Mouse (Mus musculus) neural tube, embryonic 12.5 days (tissue): ENCODE results near the gene Abcb6. TPM values are rescaled to one million over a fixed set of nuclear protein-coding genes. Genes with fewer than 3 reads are reported as not detected.

Source experiments
- ATAC-seq: fragments of 200-750 bp; cut with Nextera tagmentation; 2 replicates; pipeline ENCODE4 v1.8.0; 2017; ENCODE audit warnings: low read depth, mild to moderate bottlenecking, moderate TSS enrichment, moderate library complexity; ENCODE audit not compliant: low FRiP score
- H3K27ac ChIP-seq: fragments of 300-500 bp; sonication (generic); 2 replicates; pipeline ENCODE4 v1.5.1; 2016
- H3K27me3 ChIP-seq: fragments of 300-500 bp; sonication (generic); replicated peaks from 2 replicates; pipeline ENCODE4 v1.6.1; 2016; ENCODE audit warnings: mild to moderate bottlenecking
- H3K36me3 ChIP-seq: fragments of 300-500 bp; sonication (generic); 2 replicates; pipeline ENCODE4 v1.6.1; 2016; ENCODE audit warnings: mild to moderate bottlenecking
- H3K4me1 ChIP-seq: fragments of 300-500 bp; sonication (generic); 2 replicates; pipeline ENCODE4 v1.6.1; 2016
- H3K4me2 ChIP-seq: fragments of 300-500 bp; sonication (generic); replicated peaks from 2 replicates; pipeline ENCODE4 v1.6.1; 2016; ENCODE audit warnings: mild to moderate bottlenecking
- H3K4me3 ChIP-seq: fragments of 300-500 bp; sonication (generic); 2 replicates; pipeline ENCODE4 v1.5.1; 2016
- H3K9ac ChIP-seq: fragments of 300-500 bp; sonication (generic); 2 replicates; pipeline ENCODE4 v1.6.1; 2016; ENCODE audit warnings: mild to moderate bottlenecking
- H3K9me3 ChIP-seq: fragments of 300-500 bp; sonication (generic); 2 replicates; pipeline ENCODE4 v1.6.1; 2016; ENCODE audit warnings: mild to moderate bottlenecking
- WGBS: fragments of 180-500 bp; shearing (Covaris S2); methylation state at CpG from one replicate; pipeline ENCODE4 v1.1.7; 2016; 5-methylcytosine and 5-hydroxymethylcytosine counted together
- polyA plus RNA-seq: library from polyadenylated mRNA; unstranded; fragments of >200 nt; fragmentation: Nextera tagmentation; extraction: Ambion mirVana; gene quantifications from 2 replicates; pipeline ENCODE4 v1.2.1, GENCODE M21; 2016

Gene Abcb6
- polyA plus RNA-seq, result 37.8 and 39.1 TPM in 2 replicates

- peak within 1 kb of the TSS; percentile 100 for H3K4me2 ChIP-seq
- no peak within 1 kb of the TSS for H3K27ac ChIP-seq
- no peaks in the 10 kb centered on the region for H3K27me3 ChIP-seq
- ATAC-seq, result peak; percentile 94
- H3K4me1 ChIP-seq, result peaks cover 17% of the 10 kb centered on the region
- H3K9ac ChIP-seq, result peak within 1 kb of the TSS; percentile 72
- no peaks in the 10 kb centered on the region for H3K9me3 ChIP-seq
- peak within 1 kb of the TSS; percentile 61 for H3K4me3 ChIP-seq
- 0% methylated on average over 31 of the region's 31 CpGs for WGBS
- peaks cover 68% of the 10 kb centered on the region for H3K36me3 ChIP-seq
These were observed at the start of gene Abcb6 for GRCm38 (mm10) chr1:75180105-75180590. Abcb6 (minus strand) TSS chr1:75180392.

DNA sequence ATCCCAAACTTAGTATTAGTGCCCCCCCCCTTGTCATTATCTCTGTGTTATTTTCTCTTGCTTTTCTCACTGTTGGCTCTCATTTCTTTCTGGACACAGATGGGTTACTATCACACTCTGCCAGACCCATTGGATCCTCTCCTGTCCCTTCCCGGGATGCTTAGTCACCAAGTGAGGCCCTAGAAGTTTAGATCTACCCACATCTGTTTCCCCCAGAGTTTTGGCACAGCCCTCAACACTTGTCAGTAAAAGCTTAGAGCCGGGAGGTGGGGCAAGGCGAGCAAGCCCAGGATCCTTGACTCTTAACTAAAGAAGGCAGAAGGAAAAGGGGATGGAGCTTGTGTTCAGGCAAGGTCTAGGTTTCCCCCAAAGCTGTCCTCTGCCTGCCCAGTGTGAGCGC is 49.0 kb upstream of the Abcb6 start:
- Histone ChIP-seq H3K9me3 (no peaks in the 10 kb centered on the region), H3K4me1 (no peaks in the 10 kb centered on the region), H3K27me3 (no peaks in the 10 kb centered on the region), H3K36me3 (no peaks in the 10 kb centered on the region), H3K4me3 (no peak overlapping the region), H3K4me2 (no peak overlapping the region), H3K9ac (no peak overlapping the region), H3K27ac (no peak overlapping the region)
- ATAC-seq, result no peak
- 77% methylated on average over 4 of the region's 4 CpGs for WGBS

GRCm38 (mm10) chr1:75227653-75228052 is 47.5 kb upstream of the Abcb6 start:
- 80% methylated on average over 1 of the region's 1 CpGs for WGBS
- no peak overlapping the region for H3K4me2 ChIP-seq
- H3K4me1 ChIP-seq, result no peaks in the 10 kb centered on the region
- H3K9me3 ChIP-seq, result no peaks in the 10 kb centered on the region
- no peak overlapping the region for H3K27ac ChIP-seq
- H3K4me3 ChIP-seq, result no peak overlapping the region
- 0 out of 2 replicates have a peak, but pooled peaks cover 11% of the 10 kb centered on the region for H3K27me3 ChIP-seq
- no peaks in the 10 kb centered on the region for H3K36me3 ChIP-seq
- H3K9ac ChIP-seq, result no peak overlapping the region
- ATAC-seq, result no peak

GRCm38 (mm10) chr1:75226138-75226537 is 45.9 kb upstream of the Abcb6 start:
- peaks cover 21% of the 10 kb centered on the region for H3K27me3 ChIP-seq
- 74% methylated on average over 2 of the region's 2 CpGs for WGBS

GRCm38 (mm10) chr1:75225473-75225872 is 45.3 kb upstream of the Abcb6 start:
- H3K4me3 ChIP-seq, result no peak overlapping the region
- no peaks in the 10 kb centered on the region for H3K4me1 ChIP-seq
- WGBS, result 74% methylated on average over 3 of the region's 3 CpGs
- no peaks in the 10 kb centered on the region for H3K9me3 ChIP-seq
- no peak for ATAC-seq
- peaks cover 27% of the 10 kb centered on the region for H3K27me3 ChIP-seq
- no peak overlapping the region for H3K27ac ChIP-seq
- H3K9ac ChIP-seq, result no peak overlapping the region
- no peak overlapping the region for H3K4me2 ChIP-seq
- no peaks in the 10 kb centered on the region for H3K36me3 ChIP-seq

More at GRCm38 (mm10) chr1:75226138-75226537, 45.9 kb upstream of the Abcb6 start:
- no peaks in the 10 kb centered on the region for H3K36me3 ChIP-seq
- no peaks in the 10 kb centered on the region for H3K4me1 ChIP-seq
- no peak overlapping the region for H3K4me3 ChIP-seq
- no peaks in the 10 kb centered on the region for H3K9me3 ChIP-seq
- ATAC-seq, result no peak
- no peak overlapping the region for H3K9ac ChIP-seq
- no peak overlapping the region for H3K27ac ChIP-seq
- H3K4me2 ChIP-seq, result no peak overlapping the region

- peaks cover 47% of the 10 kb centered on the region for H3K27me3 ChIP-seq
- no peak overlapping the region for H3K9ac ChIP-seq
- H3K4me2 ChIP-seq, result no peak overlapping the region
- no peaks in the 10 kb centered on the region for H3K36me3 ChIP-seq
- H3K4me3 ChIP-seq, result no peak overlapping the region
- H3K9me3 ChIP-seq, result no peaks in the 10 kb centered on the region
- WGBS, result 71% methylated on average over 6 of the region's 6 CpGs
- ATAC-seq, result no peak
- H3K27ac ChIP-seq, result no peak overlapping the region
- H3K4me1 ChIP-seq, result peaks cover 11% of the 10 kb centered on the region
These were observed 43.3 kb upstream of the Abcb6 start for GRCm38 (mm10) chr1:75223532-75223931.

- Histone ChIP-seq H3K9me3 (no peaks in the 10 kb centered on the region), H3K9ac (no peak overlapping the region), H3K36me3 (no peaks in the 10 kb centered on the region), H3K4me3 (no peak overlapping the region), H3K4me2 (no peak overlapping the region), H3K4me1 (peaks cover 17% of the 10 kb centered on the region), H3K27ac (no peak overlapping the region), H3K27me3 (peaks cover 53% of the 10 kb centered on the region)
- no peak for ATAC-seq
- 86% methylated on average over 6 of the region's 6 CpGs for WGBS
These were observed 42.7 kb upstream of the Abcb6 start for GRCm38 (mm10) chr1:75222926-75223325.

- H3K4me2 ChIP-seq, result no peak overlapping the region
- H3K9me3 ChIP-seq, result no peaks in the 10 kb centered on the region
- ATAC-seq, result no peak
- H3K36me3 ChIP-seq, result no peaks in the 10 kb centered on the region
- no peak overlapping the region for H3K27ac ChIP-seq
- 77% methylated on average over 3 of the region's 3 CpGs for WGBS
- H3K4me1 ChIP-seq, result peaks cover 18% of the 10 kb centered on the region
- peaks cover 67% of the 10 kb centered on the region for H3K27me3 ChIP-seq
- no peak overlapping the region for H3K9ac ChIP-seq
- no peak overlapping the region for H3K4me3 ChIP-seq
These were observed 41.3 kb upstream of the Abcb6 start for GRCm38 (mm10) chr1:75221538-75221937.

DNA sequence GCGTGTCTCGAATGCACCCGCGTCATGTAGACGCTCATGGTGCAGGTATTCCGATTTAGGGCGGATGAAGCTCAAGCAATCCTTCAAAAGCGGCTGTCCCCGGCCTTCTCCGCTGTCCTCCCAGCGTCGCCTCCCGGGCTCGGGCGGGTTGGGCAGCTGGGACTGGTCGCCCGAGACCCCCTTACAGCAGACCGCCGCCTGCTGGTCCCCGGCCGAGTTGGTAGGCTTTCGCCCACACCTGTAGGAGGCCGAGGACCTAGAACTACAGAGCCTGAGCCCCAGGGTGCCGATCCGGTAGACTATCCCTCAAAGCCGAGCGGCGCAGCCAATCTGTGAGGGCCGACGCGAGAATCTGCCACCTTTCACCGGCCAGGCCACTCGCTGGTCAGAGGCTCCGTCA is 39.3 kb upstream of the Abcb6 start, which contains the start of gene Tuba4a:
Gene Tuba4a (minus strand): TSS at position 335 of the 400 bp plus-strand sequence.
- ATAC-seq, result peak; percentile 41; the same call in 1 of the 2 replicates
- Histone ChIP-seq H3K4me3 (peak within 1 kb of the TSS; percentile 45), H3K27ac (no peak within 1 kb of the TSS), H3K36me3 (peaks cover 13% of the 10 kb centered on the region), H3K9me3 (no peaks in the 10 kb centered on the region), H3K27me3 (peaks cover 73% of the 10 kb centered on the region), H3K4me1 (peaks cover 18% of the 10 kb centered on the region), H3K9ac (peak within 1 kb of the TSS; percentile 49), H3K4me2 (peak within 1 kb of the TSS; percentile 87)
- WGBS, result under 1% methylated on average over 34 of the region's 34 CpGs

GRCm38 (mm10) chr1:75219078-75219477 is 38.9 kb upstream of the Abcb6 start:
- Histone ChIP-seq H3K27me3 (peaks cover 73% of the 10 kb centered on the region), H3K27ac (no peak overlapping the region)
- WGBS, result 1% methylated on average over 24 of the region's 24 CpGs

GRCm38 (mm10) chr1:75218227-75219001 is 38.2 kb upstream of the Abcb6 start:
- Histone ChIP-seq H3K9ac (peak overlapping the region; percentile 30; the same call in 1 of the 2 replicates), H3K9me3 (no peaks in the 10 kb centered on the region), H3K4me2 (peak overlapping the region; percentile 87), H3K4me1 (peaks cover 18% of the 10 kb centered on the region), H3K27me3 (peaks cover 70% of the 10 kb centered on the region), H3K4me3 (peak overlapping the region; percentile 45), H3K36me3 (peaks cover 24% of the 10 kb centered on the region), H3K27ac (no peak overlapping the region)
- ATAC-seq, result peak; percentile 57
- 2% methylated on average over 38 of the region's 38 CpGs for WGBS

More at GRCm38 (mm10) chr1:75219078-75219477, 38.9 kb upstream of the Abcb6 start:
- Histone ChIP-seq H3K4me1 (peaks cover 18% of the 10 kb centered on the region), H3K9me3 (no peaks in the 10 kb centered on the region), H3K36me3 (peaks cover 17% of the 10 kb centered on the region), H3K9ac (peak overlapping the region; percentile 49), H3K4me2 (peak overlapping the region; percentile 87), H3K4me3 (peak overlapping the region; percentile 45)
- ATAC-seq, result peak; percentile 81

DNA sequence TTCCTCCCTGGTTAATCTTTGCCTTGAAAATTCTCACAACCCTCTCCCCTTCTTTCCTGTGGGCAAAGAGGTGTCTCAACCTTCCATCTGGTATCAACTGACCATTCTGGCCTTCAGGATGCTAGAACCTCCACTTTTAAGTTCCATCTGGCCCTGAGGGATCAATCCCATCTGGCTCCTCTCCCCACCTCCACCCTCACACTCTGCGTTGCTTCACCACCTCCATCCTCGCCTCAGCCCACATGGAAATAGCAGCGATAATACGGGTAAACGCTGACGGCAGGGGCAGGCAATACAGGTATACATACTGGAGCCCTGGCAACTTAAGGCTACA is 37.7 kb upstream of the Abcb6 start:
- Histone ChIP-seq H3K4me3 (no peak overlapping the region), H3K9ac (peak overlapping the region; percentile 30; the same call in 1 of the 2 replicates), H3K36me3 (peaks cover 30% of the 10 kb centered on the region), H3K4me2 (peak overlapping the region; percentile 87), H3K4me1 (peaks cover 18% of the 10 kb centered on the region), H3K27me3 (peaks cover 65% of the 10 kb centered on the region), H3K9me3 (no peaks in the 10 kb centered on the region), H3K27ac (no peak overlapping the region)
- WGBS, result 2% methylated on average over 6 of the region's 6 CpGs
- ATAC-seq, result no peak
